Mouse (Mus musculus) stomach, postnatal 0 days (tissue): ENCODE measurements around the gene Eif4ebp2. TPM values are rescaled to one million over a fixed set of nuclear protein-coding genes. Genes with fewer than 3 reads are reported as not detected.
A peak's percentile ranks its signal among the peaks of the same experiment; 100 is the strongest.

Source experiments
- ATAC-seq: fragments of 200-750 bp; cut with Nextera tagmentation; 2 replicates; pipeline ENCODE4 v1.8.0; 2017; ENCODE audit not compliant: low FRiP score, low TSS enrichment
- DNase-seq: peaks from one replicate; pipeline ENCODE4 v3.0.0-alpha.2; 2016; ENCODE audit warnings: low spot score
- H3K27ac ChIP-seq: fragments of 300-500 bp; sonication (generic); replicated peaks from 2 replicates; pipeline ENCODE4 v1.5.1; 2014; ENCODE audit warnings: mild to moderate bottlenecking, control low read depth
- H3K27me3 ChIP-seq: fragments of 300-500 bp; sonication (generic); 2 replicates; pipeline ENCODE4 v1.6.1; 2014; ENCODE audit warnings: low read length; ENCODE audit not compliant: control insufficient read depth, insufficient read depth
- H3K36me3 ChIP-seq: fragments of 300-500 bp; sonication (generic); 2 replicates; pipeline ENCODE4 v1.6.1; 2014; ENCODE audit warnings: low read length, mixed read lengths; ENCODE audit not compliant: control insufficient read depth, insufficient read depth
- H3K4me1 ChIP-seq: fragments of 300-500 bp; sonication (generic); replicated peaks from 2 replicates; pipeline ENCODE4 v1.6.1; 2014; ENCODE audit warnings: antibody characterized with exemption; ENCODE audit not compliant: control insufficient read depth, insufficient read depth
- H3K4me2 ChIP-seq: fragments of 300-500 bp; sonication (generic); replicated peaks from 2 replicates; pipeline ENCODE4 v1.6.1; 2014; ENCODE audit warnings: low read depth, mild to moderate bottlenecking, control low read depth, moderate library complexity
- H3K4me3 ChIP-seq: fragments of 300-500 bp; sonication (generic); 2 replicates; pipeline ENCODE4 v1.5.1; 2014; ENCODE audit warnings: low read depth, low read length, control low read depth
- H3K9ac ChIP-seq: fragments of 300-500 bp; sonication (generic); 2 replicates; pipeline ENCODE4 v1.6.1; 2014; ENCODE audit warnings: mild to moderate bottlenecking, low read length, control low read depth, mixed read lengths
- H3K9me3 ChIP-seq: fragments of 300-500 bp; sonication (generic); 2 replicates; pipeline ENCODE4 v1.6.1; 2016; ENCODE audit warnings: low read length; ENCODE audit not compliant: control insufficient read depth
- CTCF ChIP-seq: IDR thresholded peaks from 2 replicates; pipeline ENCODE4 v1.5.1; 2016; ENCODE audit warnings: antibody characterized with exemption, low read depth, mild to moderate bottlenecking, moderate library complexity
- EP300 ChIP-seq: optimal IDR thresholded peaks from 2 replicates; pipeline ENCODE3; 2016; ENCODE audit warnings: antibody characterized with exemption
- WGBS: fragments of 180-500 bp; shearing (Covaris S2); extraction: QIAGEN DNeasy Blood & Tissue Kit; methylation state at CpG from one replicate; pipeline ENCODE4 v1.1.7; 2014; 5-methylcytosine and 5-hydroxymethylcytosine counted together
- polyA plus RNA-seq: library from polyadenylated mRNA; unstranded; fragments of >200 nt; fragmentation: Nextera tagmentation; extraction: Ambion mirVana; gene quantifications from 2 replicates; pipeline ENCODE4 v1.2.1, GENCODE M21; 2015

Eif4ebp2 gene
- polyA plus RNA-seq, 1 experiment from 2014 or later: 47.7 TPM

- H3K9ac ChIP-seq: no peak overlapping the region
- WGBS: 69% methylated on average over 4 of the region's 4 CpGs
- no peak for ATAC-seq
- TF ChIP-seq CTCF (no peak), EP300 (no peak)
- no peaks in the 10 kb centered on the region for H3K9me3 ChIP-seq
- H3K4me2 ChIP-seq: no peak overlapping the region
- H3K4me1 ChIP-seq: peaks cover 6% of the 10 kb centered on the region
- H3K4me3 ChIP-seq: no peak overlapping the region
- DNase-seq: no peak
- H3K27ac ChIP-seq: no peak overlapping the region
- H3K27me3 ChIP-seq: peaks cover 6% of the 10 kb centered on the region; the same call in 1 of the 2 replicates
- no peaks in the 10 kb centered on the region for H3K36me3 ChIP-seq
Observed at GRCm38 (mm10) chr10:61420011-61420410, 32.5 kb downstream of the Eif4ebp2 start.

GRCm38 (mm10) chr10:61419146-61419545 is 33.3 kb downstream of the Eif4ebp2 start:
- DNase-seq: no peak
- H3K9me3 ChIP-seq: no peaks in the 10 kb centered on the region
- H3K36me3 ChIP-seq: no peaks in the 10 kb centered on the region
- H3K9ac ChIP-seq: no peak overlapping the region
- H3K4me3 ChIP-seq: no peak overlapping the region
- H3K27ac ChIP-seq: no peak overlapping the region
- H3K4me1 ChIP-seq: peaks cover 2% of the 10 kb centered on the region; the same call in 1 of the 2 replicates
- H3K4me2 ChIP-seq: no peak overlapping the region
- peaks cover 6% of the 10 kb centered on the region; the same call in 1 of the 2 replicates for H3K27me3 ChIP-seq
- 11% methylated on average over 24 of the region's 24 CpGs for WGBS
- no peak for ATAC-seq
- no peak for TF ChIP-seq CTCF
- TF ChIP-seq EP300: no peak

GRCm38 (mm10) chr10:61418131-61418900 is 34.1 kb downstream of the Eif4ebp2 start:
- TF ChIP-seq CTCF (no peak), EP300 (no peak)
- DNase-seq: peak; percentile 21
- peaks cover 6% of the 10 kb centered on the region; the same call in 1 of the 2 replicates for H3K27me3 ChIP-seq
- peak; percentile 28 for ATAC-seq
- no peaks in the 10 kb centered on the region for H3K9me3 ChIP-seq
- peak overlapping the region; percentile 41; the same call in 1 of the 2 replicates for H3K9ac ChIP-seq
- WGBS: 3% methylated on average over 49 of the region's 50 CpGs
- no peaks in the 10 kb centered on the region for H3K36me3 ChIP-seq
- H3K27ac ChIP-seq: no peak overlapping the region
- peak overlapping the region; percentile 40 for H3K4me3 ChIP-seq
- H3K4me1 ChIP-seq: 0 out of 2 replicates have a peak, but pooled peaks cover 2% of the 10 kb centered on the region
- H3K4me2 ChIP-seq: peak overlapping the region; percentile 71

DNA sequence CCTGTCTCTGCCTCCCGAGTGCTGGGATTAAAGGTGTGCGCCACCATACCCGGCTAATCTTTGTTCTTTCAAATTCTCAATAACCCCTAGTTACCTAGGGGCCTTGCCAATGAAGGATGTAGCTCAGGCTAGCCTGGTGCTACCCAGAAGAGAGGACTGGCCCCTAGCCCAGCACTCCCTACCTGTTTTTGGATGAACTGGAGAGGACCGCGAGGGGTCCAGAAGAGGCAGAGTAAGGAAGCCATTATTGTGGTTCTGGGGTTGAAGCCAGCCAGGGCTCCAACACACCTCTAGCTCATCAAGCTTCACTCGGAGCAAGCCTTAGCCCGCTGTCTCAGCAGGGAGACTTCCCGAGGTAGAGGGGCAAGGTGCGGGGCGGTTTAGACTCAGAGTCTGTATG is 34.8 kb downstream of the Eif4ebp2 start, which contains the start of gene Nodal:
Nodal (plus strand) TSS at position 301 of the 400 bp plus-strand sequence.
- WGBS: 32% methylated on average over 10 of the region's 10 CpGs
- ATAC-seq: peak; percentile 27; the same call in 1 of the 2 replicates
- H3K4me2 ChIP-seq: peak within 1 kb of the TSS; percentile 71

GRCm38 (mm10) chr10:61417046-61417445 is 35.4 kb downstream of the Eif4ebp2 start:
- H3K4me1 ChIP-seq: 0 out of 2 replicates have a peak, but pooled peaks cover 2% of the 10 kb centered on the region
- H3K4me2 ChIP-seq: no peak overlapping the region
- no peak overlapping the region for H3K9ac ChIP-seq
- H3K4me3 ChIP-seq: no peak overlapping the region
- no peak overlapping the region for H3K27ac ChIP-seq
- no peak for ATAC-seq
- peaks cover 6% of the 10 kb centered on the region; the same call in 1 of the 2 replicates for H3K27me3 ChIP-seq
- DNase-seq: no peak
- H3K9me3 ChIP-seq: no peaks in the 10 kb centered on the region
- no peak for TF ChIP-seq CTCF
- no peak for TF ChIP-seq EP300
- no peaks in the 10 kb centered on the region for H3K36me3 ChIP-seq
- WGBS: 65% methylated on average over 2 of the region's 2 CpGs

More for the DNA sequence above, 34.8 kb downstream of the Eif4ebp2 start, which contains the start of gene Nodal:
- TF ChIP-seq EP300 (no peak), CTCF (no peak)
- H3K9me3 ChIP-seq: no peaks in the 10 kb centered on the region
- no peak for DNase-seq
- H3K4me3 ChIP-seq: peak within 1 kb of the TSS; percentile 40
- H3K36me3 ChIP-seq: no peaks in the 10 kb centered on the region
- no peak within 1 kb of the TSS for H3K27ac ChIP-seq
- peak within 1 kb of the TSS; percentile 41; the same call in 1 of the 2 replicates for H3K9ac ChIP-seq
- H3K27me3 ChIP-seq: peaks cover 6% of the 10 kb centered on the region; the same call in 1 of the 2 replicates
- 0 out of 2 replicates have a peak, but pooled peaks cover 2% of the 10 kb centered on the region for H3K4me1 ChIP-seq
